Mouse (Mus musculus) liver, postnatal 0 days (tissue): ENCODE measurements around the gene Frmd4b.

Experiments used
- CTCF ChIP-seq: sonication (generic); IDR thresholded peaks from 2 replicates; pipeline ENCODE4 v1.5.1; 2016; ENCODE audit warnings: antibody characterized with exemption, low read depth
- EP300 ChIP-seq: IDR thresholded peaks from 2 replicates; pipeline ENCODE4 v1.6.1; 2016; ENCODE audit warnings: antibody characterized with exemption, low read depth, mild to moderate bottlenecking

GRCm38 (mm10) chr6:97363846-97364245 lies 253.5 kb downstream of the Frmd4b start:
- TF ChIP-seq CTCF: no peak
- no peak for TF ChIP-seq EP300
